Mouse (Mus musculus): ENCODE results near the gene Gtf2h3. TPM values are rescaled to one million over a fixed set of nuclear protein-coding genes. Genes with fewer than 3 reads are reported as not detected.
"Not testable (repeated sequence)": the region's sequence is repeated elsewhere in the genome, so short reads cannot be mapped to it uniquely, and the experiment has no call there.

The Gtf2h3 gene
- total RNA-seq (2021): 10 to 100 TPM; 32.9 to 41.3 TPM
- polyA plus RNA-seq (2012; rRNA removed): 19.3 and 26.6 TPM in 2 replicates
- long read RNA-seq, transcript Gtf2h3-201 (13 exons, 2,672 nt): major isoform, 30 of 36 reads
- long read RNA-seq, partial matches to known transcripts: 0 of 36 reads
- long read RNA-seq, other reads (novel, unspliced or antisense): 6 of 36 reads

DNA sequence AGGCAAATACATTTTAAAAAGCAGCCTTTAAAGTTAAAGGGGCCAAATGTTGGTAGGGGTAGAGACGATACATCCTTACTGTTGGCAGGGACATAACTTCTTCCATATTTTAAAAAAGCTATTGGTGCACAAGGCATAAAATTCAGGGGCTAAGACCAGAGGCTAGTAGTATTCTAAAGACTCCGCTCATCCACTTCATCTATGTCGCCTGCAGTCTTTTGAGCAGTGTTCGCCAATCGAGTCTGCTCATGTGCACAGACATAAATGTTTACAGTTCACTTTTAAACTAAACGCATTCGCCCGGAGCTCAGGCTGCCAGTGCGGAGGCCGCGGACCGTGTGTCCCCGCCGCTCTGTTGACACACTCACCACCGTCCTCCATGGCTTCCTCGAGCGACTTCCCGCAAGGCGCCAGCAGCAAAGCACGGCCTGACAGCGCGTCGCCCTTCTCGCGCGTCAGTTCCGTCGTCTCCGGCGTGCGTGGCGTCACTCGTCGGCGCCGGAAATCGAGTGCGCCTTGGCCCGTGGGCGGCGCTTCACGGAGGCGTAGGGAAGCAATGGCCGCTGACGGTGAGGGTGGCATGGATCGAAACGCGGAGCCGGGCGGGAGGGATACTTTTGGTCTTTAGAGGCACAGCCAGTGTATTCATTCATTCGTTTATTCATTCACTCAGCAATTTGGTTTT lies at the start of gene Gtf2h3, which contains the start of gene Eif2b1:
Gene Gtf2h3, plus strand, starts transcription at position 508 of the 685 bp plus-strand sequence.
Gene Eif2b1, minus strand, starts transcription at position 499 of the 685 bp plus-strand sequence.
- DNase-seq: peak; percentile 95

DNA sequence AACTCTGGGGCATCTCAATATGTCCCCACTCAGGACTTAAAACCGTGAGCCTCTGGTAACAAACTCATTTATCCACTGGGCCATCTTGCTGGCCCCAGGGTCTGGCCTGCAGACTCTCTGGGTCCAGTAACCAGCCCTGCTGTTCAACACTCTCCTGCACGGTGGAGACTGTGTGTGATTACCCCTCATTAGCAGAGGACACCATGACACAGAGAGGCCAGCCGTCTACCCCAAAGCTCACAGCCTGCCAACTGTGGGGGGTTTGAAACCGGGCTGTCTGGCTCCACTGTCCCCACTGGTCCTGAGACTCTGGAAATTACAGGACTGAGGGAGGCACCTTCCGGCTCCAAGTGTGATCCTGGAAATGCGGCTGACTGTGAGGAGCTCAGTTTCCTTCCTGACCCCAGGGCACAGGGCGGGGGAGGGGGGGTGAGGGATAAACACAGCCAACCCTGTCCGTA lies 49.7 kb upstream of the Gtf2h3 start:
- peak; percentile 42 for DNase-seq

DNA sequence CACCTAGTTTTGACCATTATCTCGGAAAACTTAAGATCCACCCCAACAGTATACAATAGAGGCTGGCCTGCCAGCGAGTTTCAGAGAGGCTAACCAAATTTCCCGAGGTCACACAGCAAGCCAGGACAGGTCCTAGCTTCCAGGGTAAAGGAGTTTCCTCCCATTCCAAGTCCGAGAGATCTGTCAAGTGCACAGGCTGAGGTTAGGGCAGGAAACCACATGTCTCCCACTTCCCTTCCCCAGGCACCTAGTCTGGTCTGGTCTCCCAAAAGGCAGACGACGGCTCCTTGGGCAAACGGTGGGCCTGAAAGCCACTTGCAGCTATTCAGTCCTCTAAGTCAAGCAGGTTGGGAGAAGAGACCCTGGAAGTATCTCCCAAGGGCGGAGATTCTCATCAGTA lies 49.2 kb upstream of the Gtf2h3 start:
- DNase-seq: no peak

DNA sequence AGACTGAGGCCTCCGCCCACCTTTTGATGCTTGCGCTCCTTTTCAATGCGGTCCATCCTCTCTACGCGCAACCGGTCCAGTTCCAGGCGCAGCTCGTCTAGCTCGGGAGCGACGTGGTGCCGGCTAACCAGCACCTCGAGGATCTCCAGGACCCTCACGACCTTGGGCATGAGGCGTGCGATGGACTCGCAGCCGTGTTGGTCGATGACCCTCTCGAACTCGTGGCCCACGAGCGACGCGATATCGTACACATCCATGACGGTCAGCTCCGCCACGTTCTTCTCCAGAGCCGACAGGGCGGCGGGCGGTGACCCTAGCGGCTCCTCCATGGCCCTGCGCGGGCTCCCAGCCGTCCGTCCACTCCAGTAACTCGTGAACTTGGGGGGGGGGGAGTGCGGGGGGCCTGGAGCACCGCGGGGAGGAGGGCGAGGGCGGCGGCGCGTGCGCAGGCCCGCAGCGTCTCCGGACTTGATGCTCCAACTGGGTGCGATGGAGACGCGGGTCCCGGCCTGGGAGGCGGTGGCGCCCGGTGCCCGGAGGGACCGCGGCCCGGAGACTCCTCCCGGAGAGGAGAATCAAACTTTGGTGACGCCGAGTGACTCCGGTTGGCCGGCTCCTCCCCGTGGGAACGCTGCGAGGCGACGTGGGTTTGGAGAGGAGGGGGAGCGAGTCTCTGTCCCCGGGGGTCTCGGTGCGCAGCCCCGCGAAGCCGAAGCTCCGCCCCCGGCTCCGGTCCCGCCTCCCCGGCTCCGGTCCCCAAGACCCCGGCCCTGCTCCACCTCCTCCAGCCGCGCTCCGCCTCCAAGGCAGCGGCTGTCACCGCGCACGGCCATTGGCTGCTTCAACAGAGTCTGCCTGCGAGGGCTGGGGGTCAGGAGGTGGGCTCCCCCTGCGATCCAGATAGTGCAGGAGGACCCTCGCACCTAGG lies 48.0 kb upstream of the Gtf2h3 start, which contains the start of gene Rilpl1:
Gene Rilpl1, minus strand, starts transcription at position 737 of the 928 bp plus-strand sequence.
- DNase-seq: peak; percentile 91

DNA sequence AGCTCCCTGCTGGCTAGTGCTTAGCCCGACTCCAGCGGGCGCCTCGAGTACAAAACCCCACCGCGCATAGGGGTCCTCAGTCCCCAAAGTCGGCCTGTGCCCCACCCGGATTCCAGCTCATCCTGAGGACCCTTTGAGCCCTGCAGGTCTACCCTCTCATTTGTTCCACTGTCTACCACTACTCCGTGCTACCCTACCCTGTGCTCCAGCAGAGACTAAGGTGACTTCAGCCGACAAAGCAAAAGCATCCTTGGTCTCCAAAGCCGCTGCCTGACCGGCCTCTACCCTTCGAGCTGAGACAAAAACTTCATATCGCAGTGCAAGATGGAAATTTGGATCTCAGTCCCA lies 47.4 kb upstream of the Gtf2h3 start:
- no peak for DNase-seq

DNA sequence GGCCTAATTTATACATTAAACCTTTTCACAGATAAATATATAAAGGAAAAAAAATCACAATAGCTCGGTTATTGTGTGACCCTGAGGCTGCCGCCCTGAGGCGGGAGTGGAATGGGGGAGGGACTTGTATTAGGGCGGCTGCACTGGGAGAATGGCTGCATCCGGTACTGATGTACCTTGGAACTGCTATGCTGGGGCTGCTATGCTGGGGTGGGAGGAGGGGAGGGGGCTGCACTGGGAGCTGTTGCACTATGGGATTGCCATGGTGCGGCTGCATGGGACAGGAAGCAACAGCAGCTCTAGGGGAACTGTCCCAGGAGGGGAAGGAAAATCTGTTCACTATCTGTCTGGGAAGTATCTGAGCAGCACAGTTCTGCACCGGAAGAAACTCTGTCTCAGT lies 46.5 kb upstream of the Gtf2h3 start:
- no peak for DNase-seq

DNA sequence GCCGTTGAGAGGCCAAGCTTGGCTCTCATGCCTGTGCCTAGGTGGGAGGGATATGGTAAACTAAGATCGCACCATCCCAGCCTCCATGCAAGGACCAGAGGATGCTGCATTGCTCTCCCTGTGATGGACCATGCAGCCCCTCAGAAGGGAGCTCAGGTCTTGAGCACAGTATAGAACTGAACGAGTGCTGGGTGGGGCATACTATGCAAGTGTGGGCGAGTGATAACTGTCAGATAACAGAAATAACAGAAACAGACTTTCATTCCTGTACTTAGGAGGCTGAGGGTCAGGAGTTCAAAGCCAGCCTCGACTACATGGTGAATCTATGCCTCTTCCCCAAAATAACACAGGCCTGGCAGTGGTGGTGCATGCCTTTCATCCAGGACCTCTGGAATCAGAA lies 43.9 kb upstream of the Gtf2h3 start:
- no peak for DNase-seq

DNA sequence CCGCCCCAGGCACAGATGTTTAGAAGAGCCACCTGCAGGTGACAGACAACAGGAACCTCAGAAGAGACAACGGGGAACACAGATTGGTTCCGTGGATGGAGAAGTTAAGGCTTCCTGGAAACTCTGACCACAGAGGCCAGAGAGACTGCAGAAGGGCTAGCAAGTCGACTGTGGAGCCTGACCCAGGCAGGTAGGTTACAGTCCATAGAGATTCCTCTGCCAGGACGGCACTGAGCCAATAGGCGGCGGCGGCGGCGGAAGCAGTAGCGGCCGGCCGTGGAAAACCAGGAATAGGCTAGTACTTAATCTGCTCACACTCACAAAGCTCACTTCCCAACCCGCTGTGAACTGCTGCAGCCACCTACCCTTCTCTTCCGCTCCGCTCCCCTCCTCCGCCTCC lies 42.2 kb upstream of the Gtf2h3 start:
- DNase-seq: peak; percentile 71

DNA sequence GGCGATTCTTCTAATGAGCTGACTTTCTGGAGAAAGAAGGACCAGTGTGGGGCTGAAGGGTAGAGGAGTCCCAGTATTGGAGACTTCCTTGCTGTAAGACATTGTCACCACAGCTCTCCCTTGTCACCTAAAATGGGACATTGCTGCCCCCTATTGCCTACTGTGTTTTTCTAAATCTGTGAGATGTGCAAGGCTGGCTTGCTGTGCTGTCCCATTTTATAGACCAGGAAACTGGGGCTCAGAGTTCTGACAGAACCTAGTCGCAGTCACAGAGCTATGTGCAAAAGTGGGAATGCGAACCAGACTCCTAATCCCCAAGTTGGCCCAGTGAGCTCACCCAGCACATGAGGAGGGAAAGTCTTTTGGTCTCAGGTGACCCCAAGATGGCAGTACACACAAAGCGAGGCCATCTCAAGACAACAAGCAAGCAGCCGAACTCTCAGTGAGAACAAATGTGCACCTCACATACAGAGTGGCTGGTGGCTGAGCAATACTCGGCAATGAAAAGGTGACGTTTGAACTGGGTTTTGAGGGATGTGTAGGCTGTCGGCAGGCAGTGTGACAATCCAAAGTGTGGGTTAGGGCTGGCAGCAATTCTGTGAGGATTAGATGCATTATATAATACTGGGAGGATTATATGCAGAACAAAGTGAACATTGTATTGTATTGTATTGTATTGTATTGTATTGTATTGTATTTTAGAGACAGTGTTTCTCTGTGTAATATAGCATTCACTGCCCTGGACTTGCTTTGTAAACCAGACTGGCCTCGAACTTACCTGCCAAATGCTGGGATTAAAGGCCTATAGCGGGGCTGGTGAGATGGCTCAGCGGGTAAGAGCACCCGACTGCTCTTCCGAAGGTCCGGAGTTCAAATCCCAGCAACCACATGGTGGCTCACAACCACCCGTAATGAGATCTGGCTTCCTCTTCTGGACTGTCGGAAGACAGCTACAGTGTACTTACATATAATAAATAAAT lies 39.8 kb upstream of the Gtf2h3 start:
- peak; percentile 78 for DNase-seq

DNA sequence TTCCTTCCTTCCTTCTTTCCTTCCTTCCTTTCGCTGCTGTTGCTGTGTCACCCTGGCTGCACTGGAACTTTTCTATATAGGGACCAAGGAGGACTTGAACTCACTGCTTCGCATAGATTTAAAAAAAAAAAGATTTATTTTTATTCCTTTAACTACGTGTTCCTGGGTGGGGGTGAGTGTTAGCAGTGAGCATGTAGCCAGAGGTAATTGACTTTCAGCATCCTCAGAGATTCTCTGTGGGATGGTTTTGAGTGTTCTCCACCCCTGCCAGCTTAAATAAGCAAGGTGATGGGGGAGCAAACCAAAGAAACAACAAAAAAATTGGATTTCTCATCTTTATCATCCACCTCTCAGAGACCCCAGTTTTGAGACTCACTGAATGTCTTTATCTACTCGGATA lies 39.0 kb upstream of the Gtf2h3 start:
- no peak for DNase-seq

DNA sequence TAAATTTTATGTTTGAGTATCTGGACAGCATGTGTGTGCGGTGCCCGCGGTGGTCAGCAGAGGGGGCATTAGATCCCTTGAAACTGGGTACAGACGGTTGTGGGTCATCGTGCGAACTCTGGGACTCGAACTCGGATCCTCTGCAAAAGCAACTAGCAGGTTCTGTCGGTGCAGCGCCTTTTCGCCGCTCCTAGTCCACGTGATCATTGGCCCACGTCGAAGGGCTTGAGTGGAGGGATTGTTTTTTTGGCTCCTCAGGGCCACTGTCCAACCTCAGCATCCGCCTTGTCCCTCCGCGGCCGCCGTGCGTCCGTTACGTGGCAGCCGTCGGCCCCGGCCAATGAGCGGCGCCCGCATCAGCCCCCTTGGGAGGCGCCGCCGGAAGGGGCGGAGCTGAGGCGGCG lies 38.6 kb upstream of the Gtf2h3 start, which contains the start of gene Tmed2:
Gene Tmed2, plus strand, starts transcription at position 313 of the 404 bp plus-strand sequence.
- DNase-seq: peak; percentile 98

DNA sequence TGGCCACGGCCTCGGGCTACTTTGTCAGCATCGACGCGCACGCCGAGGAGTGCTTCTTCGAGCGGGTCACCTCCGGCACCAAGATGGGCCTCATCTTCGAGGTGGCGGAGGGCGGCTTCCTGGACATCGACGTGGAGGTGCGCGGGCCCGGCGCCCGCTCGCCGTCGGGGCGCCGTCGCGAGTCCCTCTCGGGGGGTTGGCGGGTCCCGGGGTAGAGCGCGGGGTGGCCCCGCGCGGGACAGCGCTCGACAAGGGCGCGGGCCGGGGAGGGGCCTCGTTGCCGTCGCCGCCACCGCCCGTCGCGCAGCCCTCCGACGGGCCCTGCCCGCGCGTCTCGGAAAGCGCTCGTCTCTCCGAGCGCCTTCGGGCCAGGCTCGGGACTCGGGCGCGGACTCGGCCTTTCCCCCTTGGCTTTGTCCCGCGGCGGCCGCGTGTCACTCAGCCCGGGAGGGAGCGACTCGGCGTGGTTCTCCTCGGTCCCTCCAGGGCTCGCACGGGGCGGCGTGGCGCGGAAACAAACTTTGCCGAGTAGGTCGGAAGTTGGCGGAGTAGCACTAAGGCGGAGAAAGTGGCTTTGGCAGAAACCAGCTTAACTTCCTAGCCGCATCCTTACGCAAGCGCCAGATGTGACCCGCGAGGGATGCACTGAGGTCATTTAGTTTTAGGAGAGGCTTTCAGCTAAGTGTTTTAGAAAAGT lies 37.9 kb upstream of the Gtf2h3 start:
- peak; percentile 90 for DNase-seq

DNA sequence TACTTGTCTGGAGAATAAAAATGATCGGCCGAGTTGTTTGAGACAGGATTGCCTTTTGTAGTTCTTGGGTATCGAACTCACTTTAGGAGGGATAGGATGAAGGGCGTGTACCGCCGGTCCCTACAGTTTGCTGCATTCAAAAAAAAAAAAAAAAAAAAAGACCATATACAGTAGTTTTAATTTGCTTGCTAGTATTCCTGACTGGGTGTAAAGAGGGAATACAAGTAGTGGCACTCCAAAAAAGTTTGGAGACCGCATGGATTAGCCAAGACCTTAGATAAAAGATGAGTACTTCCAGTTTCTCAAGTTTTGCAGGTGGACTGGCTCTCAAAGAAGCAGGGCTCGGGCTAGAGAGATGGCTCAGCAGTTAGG lies 37.4 kb upstream of the Gtf2h3 start:
- no peak for DNase-seq

DNA sequence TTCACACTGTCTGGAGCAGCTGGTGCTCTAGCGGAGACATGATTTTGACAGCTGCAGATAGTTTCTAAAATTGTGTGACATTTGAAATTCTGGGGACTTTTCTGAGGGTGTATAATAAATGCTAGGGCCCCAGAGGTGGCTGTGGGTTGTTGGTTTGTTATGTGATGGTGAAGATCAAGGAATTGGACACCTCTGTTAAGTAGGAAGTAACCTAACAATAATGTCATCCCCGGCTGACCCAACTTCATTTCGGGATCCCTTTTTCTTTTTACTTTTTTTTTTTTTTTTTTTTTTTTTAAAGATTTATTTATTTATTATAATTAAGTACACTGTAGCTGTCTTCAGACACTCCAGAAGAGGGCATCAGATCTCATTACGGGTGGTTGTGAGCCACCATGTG lies 28.2 kb upstream of the Gtf2h3 start:
- not testable (repeated sequence) for DNase-seq

DNA sequence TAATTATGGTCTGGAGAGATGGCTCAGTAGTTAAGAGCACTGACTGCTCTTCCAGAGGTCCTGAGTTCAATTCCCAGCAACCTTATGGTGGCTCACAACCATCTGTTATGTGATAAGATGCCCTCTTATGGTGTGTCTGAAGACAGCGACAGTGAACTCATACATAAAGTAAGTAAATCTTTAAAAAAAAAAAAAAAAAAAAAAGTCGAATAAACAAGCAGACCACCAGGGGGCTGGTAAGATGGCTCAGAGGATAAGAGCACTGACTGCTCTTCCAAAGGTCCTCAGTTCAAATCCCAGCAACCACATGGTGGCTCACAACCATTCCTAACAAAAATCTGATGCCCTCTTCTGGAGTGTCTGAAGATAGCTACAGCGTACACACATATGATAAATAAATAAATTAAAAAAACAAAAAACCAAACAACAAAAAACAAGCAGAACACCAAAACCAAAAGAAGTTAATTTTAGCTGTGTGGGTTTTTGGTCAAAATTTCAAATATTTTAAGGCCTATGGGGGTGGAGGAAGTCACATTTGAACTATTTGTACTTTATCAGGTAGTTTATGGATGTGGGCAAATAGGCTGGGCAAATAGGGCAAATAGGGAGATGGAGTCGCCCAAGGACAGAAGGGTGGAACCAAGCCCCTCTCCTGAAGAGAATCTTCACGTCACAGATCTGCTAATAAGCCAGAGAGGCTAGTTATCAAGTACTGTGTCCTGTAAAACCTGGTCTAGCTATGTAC lies 27.4 kb upstream of the Gtf2h3 start:
- DNase-seq: not testable (repeated sequence)

DNA sequence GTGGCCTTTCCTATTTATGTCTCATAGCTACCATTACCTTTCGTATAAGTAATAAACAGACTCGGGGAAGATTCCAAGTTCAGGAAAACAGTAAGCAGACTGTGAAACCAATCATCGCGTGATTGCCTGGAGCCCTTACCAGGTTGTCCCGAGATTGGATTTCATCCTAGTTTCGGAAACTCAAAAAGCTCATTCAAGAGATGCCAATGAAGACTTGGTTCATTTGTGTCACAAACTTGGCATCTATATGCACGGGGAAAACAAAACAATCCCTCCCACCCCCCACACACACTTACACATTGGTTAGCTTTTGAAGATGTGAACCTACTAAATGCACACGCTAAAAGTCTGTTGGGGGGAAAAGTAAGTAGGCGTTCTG lies 26.9 kb upstream of the Gtf2h3 start:
- DNase-seq: no peak

DNA sequence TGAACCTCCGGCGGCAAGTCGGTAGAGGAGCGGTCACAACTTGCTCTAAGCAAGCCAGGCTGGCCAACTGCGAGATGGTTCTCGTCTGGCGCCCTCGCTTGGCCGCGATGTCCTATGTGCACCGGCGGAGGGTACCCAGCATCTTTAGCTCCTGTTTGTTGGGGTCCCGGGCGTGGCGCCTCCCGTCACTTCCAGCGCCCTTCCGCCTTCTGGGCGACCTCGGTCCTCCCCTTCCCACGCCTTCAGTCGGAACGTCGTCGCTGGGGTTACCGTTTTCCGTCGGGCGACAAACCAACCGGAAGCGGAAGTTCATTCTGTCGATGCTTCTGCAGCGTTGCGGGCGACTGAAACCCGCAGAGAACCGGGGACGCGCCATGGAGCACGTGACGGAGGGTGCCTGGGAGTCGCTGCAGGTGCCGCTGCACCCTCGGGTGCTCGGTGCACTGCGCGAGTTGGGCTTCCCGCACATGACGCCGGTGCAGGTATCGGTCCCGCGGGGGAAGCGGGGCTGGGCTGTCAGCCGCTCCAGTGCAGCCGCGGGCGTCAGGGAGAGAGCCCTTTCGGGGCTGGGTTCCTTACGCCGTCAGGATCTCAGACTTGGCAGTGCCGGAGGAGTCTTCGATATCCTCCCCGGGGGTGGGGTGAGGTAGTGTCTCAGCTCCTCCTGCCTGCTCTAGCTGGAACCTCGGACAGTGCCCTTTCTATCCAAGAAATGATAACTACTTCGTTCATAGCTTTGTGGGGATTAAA lies 26.2 kb upstream of the Gtf2h3 start, which contains the start of gene Ddx55:
Gene Ddx55, plus strand, starts transcription at position 307 of the 750 bp plus-strand sequence.
- DNase-seq: peak; percentile 93

DNA sequence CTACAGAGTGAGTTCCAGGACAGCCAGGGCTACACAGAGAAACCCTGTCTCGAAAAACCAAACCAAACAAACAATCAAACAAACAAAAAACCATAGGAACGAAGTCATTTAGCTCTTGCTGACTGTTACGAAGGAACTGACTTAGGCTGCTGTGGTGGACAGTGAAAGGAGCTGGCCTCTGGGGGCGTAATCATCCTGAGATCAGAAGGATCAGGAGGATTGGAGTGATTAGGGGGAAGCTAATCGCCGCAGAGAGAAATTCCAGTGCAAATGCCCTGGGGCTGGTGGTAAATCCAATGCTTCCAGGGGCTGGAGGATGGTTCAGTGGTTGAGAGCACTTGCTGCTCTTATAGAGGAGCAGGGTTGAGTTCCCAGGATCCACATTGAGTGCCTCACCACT lies 25.3 kb upstream of the Gtf2h3 start:
- no peak for DNase-seq

DNA sequence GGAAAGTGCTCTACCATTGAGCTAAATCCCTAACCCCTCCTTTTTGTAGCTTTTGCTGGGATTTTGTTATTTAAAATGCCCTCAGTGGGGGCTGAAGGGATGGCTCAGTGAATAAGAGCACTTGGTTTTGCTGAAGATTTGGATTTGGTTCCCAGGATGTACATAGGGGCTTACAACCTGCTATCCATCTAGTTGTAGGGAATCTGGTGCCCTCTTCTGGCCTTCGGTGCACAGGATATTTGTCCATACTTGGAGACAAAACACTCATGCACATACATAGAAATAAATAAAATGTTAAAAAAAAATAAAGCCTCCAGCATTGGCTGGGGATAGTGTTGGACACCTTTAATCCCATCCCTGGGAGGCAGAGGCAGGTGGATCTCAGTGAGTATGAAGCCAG lies 23.8 kb upstream of the Gtf2h3 start:
- DNase-seq: no peak

All from adrenal gland, adult 2 months (tissue).